Mouse (Mus musculus) olfactory bulb, adult 2 months (tissue): ENCODE measurements around the gene Magea1. TPM values are rescaled to one million over a fixed set of nuclear protein-coding genes. Genes with fewer than 3 reads are reported as not detected.
"Not testable (repeated sequence)": the region's sequence is repeated elsewhere in the genome, so short reads cannot be mapped to it uniquely, and the experiment has no call there.

Experiments
- H3K27ac ChIP-seq: fragments of 200-500 bp; 2 replicates; pipeline ENCODE4 v1.5.1; 2012; ENCODE audit warnings: low read depth, low read length; ENCODE audit not compliant: insufficient read depth
- H3K4me1 ChIP-seq: fragments of 200-500 bp; 2 replicates; pipeline ENCODE4 v1.6.1; 2012; ENCODE audit warnings: low read length; ENCODE audit not compliant: control insufficient read depth, insufficient read depth
- H3K4me3 ChIP-seq: fragments of 200-500 bp; 2 replicates; pipeline ENCODE4 v1.5.1; 2012; ENCODE audit warnings: mild to moderate bottlenecking, low read depth, low read length, moderate library complexity; ENCODE audit not compliant: insufficient read depth
- CTCF ChIP-seq: fragments of 200-500 bp; IDR thresholded peaks from 2 replicates; pipeline ENCODE4 v1.5.1; 2012; ENCODE audit warnings: low read depth, mild to moderate bottlenecking, low read length, moderate library complexity; ENCODE audit not compliant: insufficient read depth
- POLR2A ChIP-seq: fragments of 200-500 bp; IDR thresholded peaks from 2 replicates; pipeline ENCODE4 v1.6.1; 2012; ENCODE audit warnings: mild to moderate bottlenecking, low read depth, low read length, moderate library complexity; ENCODE audit not compliant: insufficient read depth
- WGBS: fragments of 180-500 bp; shearing (Covaris S2); methylation state at CpG from one replicate; pipeline ENCODE4 v1.1.7; 2018; 5-methylcytosine and 5-hydroxymethylcytosine counted together
- polyA plus RNA-seq: library from polyadenylated mRNA; stranded (reverse); fragments of >200 nt; gene quantifications from 2 replicates; pipeline ENCODE4 v1.2.4, GENCODE M21; 2012; ENCODE audit warnings: low replicate concordance; ENCODE audit not compliant: missing spikeins, insufficient read depth, insufficient read length

Magea1 gene
- not detected in 2 replicates for polyA plus RNA-seq

- H3K4me1 ChIP-seq, H3K27ac ChIP-seq, H3K4me3 ChIP-seq: not testable (repeated sequence)
- 100% methylated on average over 1 of the region's 2 CpGs for WGBS
Measured at GRCm38 (mm10) chrX:155089693-155090092, at the start of gene Magea1. Magea1 (minus strand) TSS chrX:155089793.

GRCm38 (mm10) chrX:155128312-155128711, 38.7 kb upstream of the Magea1 start, which contains the start of gene Cldn34b2:
Cldn34b2 (minus strand) TSS chrX:155128412.
- H3K27ac ChIP-seq, H3K4me1 ChIP-seq, H3K4me3 ChIP-seq: not testable (repeated sequence)
- WGBS = 84% methylated on average over 3 of the region's 3 CpGs

GRCm38 (mm10) chrX:155098024-155098423, 8.4 kb upstream of the Magea1 start:
- Histone ChIP-seq H3K4me1 (no peaks in the 10 kb centered on the region), H3K27ac (no peak overlapping the region), H3K4me3 (no peak overlapping the region)
- TF ChIP-seq CTCF (no peak), POLR2A (no peak)

GRCm38 (mm10) chrX:155093566-155093965, 4.0 kb upstream of the Magea1 start, which contains the start of gene Magea2:
Magea2 (minus strand) TSS chrX:155093666.
- H3K27ac ChIP-seq, H3K4me3 ChIP-seq, H3K4me1 ChIP-seq: not testable (repeated sequence)
- WGBS = 78% methylated on average over 4 of the region's 4 CpGs

GRCm38 (mm10) chrX:155063045-155063444, 26.5 kb downstream of the Magea1 start, which contains the start of gene Magea5:
Magea5 (minus strand) TSS chrX:155063145.
- not testable (repeated sequence) for H3K4me1 ChIP-seq, H3K4me3 ChIP-seq, H3K27ac ChIP-seq
- 86% methylated on average over 14 of the region's 16 CpGs for WGBS

Other genes with a start within 250 kb of the Magea1 start
- gene Cldn34b1, start 199.5 kb downstream of the Magea1 start, polyA plus RNA-seq = not detected in 2 replicates
- gene Magea6, start 153.8 kb downstream of the Magea1 start, polyA plus RNA-seq = not detected in 2 replicates
- gene Magea3, start 140.3 kb downstream of the Magea1 start, polyA plus RNA-seq = not detected in 2 replicates
- gene Magea8, start 93.9 kb downstream of the Magea1 start, polyA plus RNA-seq = not detected in 2 replicates
- not detected in 2 replicates for gene Magea5, start 26.6 kb downstream of the Magea1 start, polyA plus RNA-seq
- gene Magea2, start 3.9 kb upstream of the Magea1 start, polyA plus RNA-seq = not detected in 2 replicates
- not detected in 2 replicates for gene Cldn34b2, start 38.6 kb upstream of the Magea1 start, polyA plus RNA-seq
- gene Sat1, start 126.7 kb upstream of the Magea1 start, polyA plus RNA-seq = not detected in 2 replicates
- not detected in 2 replicates for gene Acot9, start 172.7 kb upstream of the Magea1 start, polyA plus RNA-seq